Mouse (Mus musculus) layer of hippocampus, adult 2 months (tissue): ENCODE data around the gene Hist1h1d. TPM values are rescaled to one million over a fixed set of nuclear protein-coding genes. Genes with fewer than 3 reads are reported as not detected.
"Not testable (repeated sequence)": the region's sequence is repeated elsewhere in the genome, so short reads cannot be mapped to it uniquely, and the experiment has no call there.

Experiments used
- DNase-seq, 2 experiments: peaks; one replicate each; pipeline ENCODE4 v3.0.0; 2022; ENCODE audit warnings: low spot score in 2 of 2
- H3K27ac ChIP-seq: fragments of 200-600 bp; 2 replicates; pipeline ENCODE4 v1.8.1; 2022
- H3K4me3 ChIP-seq: fragments of 200-600 bp; 2 replicates; pipeline ENCODE4 v1.8.1; 2022; ENCODE audit warnings: mild to moderate bottlenecking
- CTCF ChIP-seq: fragments of 200-600 bp; conservative IDR thresholded peaks from 2 replicates; pipeline ENCODE4 v1.8.1; 2022; ENCODE audit warnings: antibody characterized with exemption, mild to moderate bottlenecking, moderate library complexity
- microRNA-seq, 2 experiments: library from miRNA; unstranded; fragments of <30 nt; microRNA quantifications; one replicate each; pipeline ENCODE4 v1.2.0; 2021
- total RNA-seq, 2 experiments: library from RNA; stranded (reverse); gene quantifications; 2 replicates each; pipeline ENCODE4 v1.2.3; 2021

Hist1h1d gene
- total RNA-seq, 2 experiments from 2014 or later, result 4.6 to 5.5 TPM

GRCm38 (mm10) chr13:23591206-23591605, 38.1 kb downstream of the Hist1h1d start:
- no peak for TF ChIP-seq CTCF
- no peak for DNase-seq
- Histone ChIP-seq H3K27ac (no peak overlapping the region), H3K4me3 (no peak overlapping the region)

DNA sequence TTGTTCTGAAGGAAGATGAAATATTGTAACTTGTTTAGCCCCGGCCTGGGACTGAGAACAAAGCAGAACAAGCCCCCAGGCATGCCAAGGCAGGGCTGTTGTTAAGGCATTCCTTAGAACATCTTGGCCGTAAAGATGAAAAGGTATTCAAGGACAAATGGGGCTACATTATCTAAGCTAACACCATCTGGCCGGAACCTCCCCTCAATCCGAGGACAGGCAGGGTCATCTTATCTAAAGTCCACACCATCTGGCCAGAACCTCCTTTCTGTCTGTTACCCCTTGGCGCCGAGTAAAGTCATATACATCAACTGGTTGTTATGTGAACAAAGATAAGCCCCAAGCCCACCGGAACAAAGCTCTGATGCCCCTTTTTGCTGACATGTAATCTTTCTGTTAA, 38.8 kb downstream of the Hist1h1d start:
- not testable (repeated sequence) for DNase-seq, H3K4me3 ChIP-seq, H3K27ac ChIP-seq

- Histone ChIP-seq H3K4me3 (no peak overlapping the region), H3K27ac (no peak overlapping the region)
- no peak for TF ChIP-seq CTCF
- no peak for DNase-seq
Measured at GRCm38 (mm10) chr13:23592614-23593013, 39.6 kb downstream of the Hist1h1d start.

- no peak for DNase-seq
- no peak for TF ChIP-seq CTCF
- H3K4me3 ChIP-seq, result no peak overlapping the region
- H3K27ac ChIP-seq, result no peak overlapping the region
Measured at GRCm38 (mm10) chr13:23593051-23593770, 40.1 kb downstream of the Hist1h1d start.

GRCm38 (mm10) chr13:23595185-23595584, 42.1 kb downstream of the Hist1h1d start:
- Histone ChIP-seq H3K27ac (no peak overlapping the region), H3K4me3 (no peak overlapping the region)
- no peak for DNase-seq
- no peak for TF ChIP-seq CTCF

- no peak for TF ChIP-seq CTCF
- no peak overlapping the region for H3K4me3 ChIP-seq
- H3K27ac ChIP-seq, result no peak overlapping the region
- no peak for DNase-seq
Measured at GRCm38 (mm10) chr13:23595622-23596372, 42.7 kb downstream of the Hist1h1d start.

DNA sequence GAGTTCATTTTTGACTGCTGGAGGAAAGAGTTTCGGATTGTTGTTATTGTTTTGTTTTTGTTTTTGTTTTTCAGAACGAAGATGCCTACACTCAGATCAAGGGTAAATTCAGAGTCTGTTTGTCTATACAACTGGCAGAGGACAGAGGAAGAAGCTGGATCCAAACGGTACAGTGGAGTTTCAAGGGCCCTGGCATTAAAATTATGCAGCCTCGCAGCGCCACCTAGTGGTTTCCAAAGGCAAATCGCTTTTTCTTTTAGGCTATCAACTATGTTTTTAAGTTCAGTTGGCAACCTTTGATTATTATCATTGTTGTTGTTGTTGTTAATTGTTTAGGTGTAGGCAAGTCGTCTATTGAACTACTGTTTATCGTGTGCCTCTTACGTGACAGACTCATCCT, 44.9 kb downstream of the Hist1h1d start:
- peak; percentile 96 for TF ChIP-seq CTCF
- no peak overlapping the region for H3K4me3 ChIP-seq
- DNase-seq, result peak; percentile 76 to 79
- H3K27ac ChIP-seq, result no peak overlapping the region

DNA sequence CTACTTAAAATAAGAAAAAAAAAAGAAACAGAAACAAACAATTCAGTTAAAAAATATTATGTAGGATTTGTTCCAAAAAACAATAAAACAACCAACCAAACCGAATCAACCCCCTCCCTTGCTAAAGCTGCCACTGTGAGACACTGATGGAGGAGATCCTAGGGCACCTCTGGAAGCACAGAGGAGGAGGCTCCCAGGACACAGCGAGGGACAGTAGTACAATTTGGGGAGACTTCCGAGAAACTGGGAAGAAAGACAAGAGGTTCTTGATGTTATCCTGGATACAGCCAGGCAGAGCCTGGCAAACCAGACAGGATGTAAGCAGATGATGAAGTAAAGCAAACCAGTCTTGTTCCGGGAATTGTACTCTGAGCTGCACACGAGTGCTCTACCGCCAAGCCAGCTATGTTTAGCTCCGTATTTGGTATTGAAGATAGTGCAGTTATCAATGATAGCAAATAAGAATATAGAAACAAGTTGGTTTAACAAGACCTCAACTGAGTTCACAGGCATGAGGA, 50.2 kb downstream of the Hist1h1d start:
- no peak overlapping the region for H3K27ac ChIP-seq
- no peak for DNase-seq
- H3K4me3 ChIP-seq, result no peak overlapping the region
- TF ChIP-seq CTCF, result no peak

DNA sequence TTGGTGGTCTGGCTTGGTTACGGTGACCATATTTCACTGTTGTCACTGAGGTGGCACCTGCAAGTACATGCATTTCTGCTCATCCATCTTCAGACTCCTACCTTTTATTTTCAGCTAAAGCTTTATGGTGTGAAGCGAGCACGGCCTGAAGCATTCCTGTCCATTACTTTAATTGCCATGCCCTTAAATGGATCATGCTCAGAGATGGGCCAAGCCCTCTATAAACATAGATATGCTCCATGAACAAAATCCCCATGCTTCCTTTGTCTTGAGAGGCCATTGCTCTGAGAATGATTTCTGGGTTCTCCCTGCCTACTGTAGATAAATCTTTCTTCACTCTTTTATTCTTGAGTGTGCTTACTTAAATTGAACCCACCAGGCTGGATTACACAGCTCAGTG, 51.4 kb downstream of the Hist1h1d start:
- Histone ChIP-seq H3K27ac (no peak overlapping the region), H3K4me3 (no peak overlapping the region)
- no peak for TF ChIP-seq CTCF
- DNase-seq, result no peak

- no peak for TF ChIP-seq CTCF
- Histone ChIP-seq H3K4me3 (no peak overlapping the region), H3K27ac (no peak overlapping the region)
- DNase-seq, result no peak
Measured at GRCm38 (mm10) chr13:23605052-23605451, 52.0 kb downstream of the Hist1h1d start.

- TF ChIP-seq CTCF, result no peak
- no peak overlapping the region for H3K27ac ChIP-seq
- DNase-seq, result no peak
- no peak overlapping the region for H3K4me3 ChIP-seq
Measured at GRCm38 (mm10) chr13:23609209-23609608, 56.1 kb downstream of the Hist1h1d start.

DNA sequence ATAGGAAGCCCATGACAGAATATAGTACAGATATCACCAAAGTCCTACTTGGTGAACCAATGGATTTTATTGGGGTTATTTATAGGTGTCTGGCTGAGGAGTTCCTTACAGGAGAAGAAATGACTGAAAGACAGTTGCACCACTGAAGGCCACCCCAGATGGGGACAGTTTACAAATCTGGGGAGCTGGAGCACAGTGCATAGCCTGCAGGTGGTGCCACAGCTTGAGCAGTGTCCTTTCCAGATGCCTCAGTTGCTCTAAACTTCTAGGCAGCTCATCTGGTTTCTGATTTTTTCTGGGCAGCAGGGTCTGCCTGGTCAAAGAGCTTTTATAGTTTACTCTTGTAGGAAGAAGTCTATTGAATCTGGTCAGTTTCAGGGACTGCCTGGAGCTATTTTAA, 56.8 kb downstream of the Hist1h1d start:
- no peak for DNase-seq
- no peak overlapping the region for H3K27ac ChIP-seq
- no peak overlapping the region for H3K4me3 ChIP-seq
- TF ChIP-seq CTCF, result no peak

Small RNA genes lying within 50 kb of the gene (microRNA-seq; reads per million reads assigned to microRNA genes)
- 0 reads per million in 2 experiments for gene Gm44297
- gene Gm44359, result 0 reads per million in 2 experiments
- gene Gm44394, result 0 reads per million in 2 experiments
- gene n-TStga1, result 0 to 0.18 reads per million in 2 experiments

Other genes with a start within 250 kb of the Hist1h1d start
- 10 to 100 TPM; 28.7 to 33.6 TPM for gene Zfp322a, start 184.1 kb upstream of the Hist1h1d start, total RNA-seq
- 1 to 10 TPM; 7.8 to 9.7 TPM for gene Abt1, start 129.4 kb upstream of the Hist1h1d start, total RNA-seq
- not detected for gene Btn1a1, start 87.4 kb upstream of the Hist1h1d start, total RNA-seq
- under 1 TPM; 0.49 to 0.52 TPM for gene Btn2a2, start 64.4 kb upstream of the Hist1h1d start, total RNA-seq
- 100 to 1,000 TPM; 333 to 344 TPM for gene Hist1h4h, start 22.2 kb upstream of the Hist1h1d start, total RNA-seq
- 10 to 100 TPM in 1 of 2 experiments, 1 to 10 TPM in 1; 6.9 to 12.2 TPM for gene Hist1h2af, start 19.4 kb upstream of the Hist1h1d start, total RNA-seq
- 1 to 10 TPM; 3.6 to 5.5 TPM for gene Hist1h3g, start 17.8 kb upstream of the Hist1h1d start, total RNA-seq
- 1 to 10 TPM in 1 of 2 experiments, under 1 TPM in 1; 0.39 to 1.2 TPM for gene Hist1h2bh, start 9.9 kb upstream of the Hist1h1d start, total RNA-seq
- gene Hist1h3f, start 9.2 kb upstream of the Hist1h1d start, total RNA-seq, result 10 to 100 TPM; 17.7 to 18.3 TPM
- 100 to 1,000 TPM; 150 to 167 TPM for gene Hist1h4f, start 1.6 kb upstream of the Hist1h1d start, total RNA-seq
- gene Hist1h3e, start 9.1 kb downstream of the Hist1h1d start, total RNA-seq, result 10 to 100 TPM; 45.3 to 54.6 TPM
- gene Hist1h2ae, start 18.0 kb downstream of the Hist1h1d start, total RNA-seq, result 1 to 10 TPM; 6.6 to 7.7 TPM
- 10 to 100 TPM; 74.0 to 78.9 TPM for gene Hist1h2bg, start 18.1 kb downstream of the Hist1h1d start, total RNA-seq
- 10 to 100 TPM; 22.8 to 29.6 TPM for gene Hist1h2bf, start 20.9 kb downstream of the Hist1h1d start, total RNA-seq
- gene Hist1h2ad, start 21.1 kb downstream of the Hist1h1d start, total RNA-seq, result 10 to 100 TPM in 1 of 2 experiments, 1 to 10 TPM in 1; 5.0 to 13.0 TPM
- 10 to 100 TPM; 12.1 to 13.0 TPM for gene Hist1h3d, start 22.5 kb downstream of the Hist1h1d start, total RNA-seq
- 100 to 1,000 TPM; 140 to 146 TPM for gene Hist1h4d, start 28.3 kb downstream of the Hist1h1d start, total RNA-seq
- gene Hist1h2be, start 67.9 kb downstream of the Hist1h1d start, total RNA-seq, result 10 to 100 TPM in 1 of 2 experiments, 1 to 10 TPM in 1; 8.8 to 10.1 TPM
- 10 to 100 TPM; 50.6 to 58.1 TPM for gene Hist1h1e, start 69.3 kb downstream of the Hist1h1d start, total RNA-seq
- gene Hist1h2ac, start 130.7 kb downstream of the Hist1h1d start, total RNA-seq, result 1 to 10 TPM; 2.9 to 4.0 TPM
- gene Hist1h2bc, start 130.9 kb downstream of the Hist1h1d start, total RNA-seq, result 10 to 100 TPM; 45.1 to 50.2 TPM
- not detected for gene Hist1h1t, start 142.6 kb downstream of the Hist1h1d start, total RNA-seq
- gene Hist1h4c, start 145.2 kb downstream of the Hist1h1d start, total RNA-seq, result 100 to 1,000 TPM; 108 to 115 TPM
- gene Hfe, start 157.6 kb downstream of the Hist1h1d start, total RNA-seq, result 1 to 10 TPM; 3.2 to 3.6 TPM
- 10 to 100 TPM; 59.1 to 68.1 TPM for gene Hist1h1c, start 185.5 kb downstream of the Hist1h1d start, total RNA-seq
- gene Hist1h3c, start 192.3 kb downstream of the Hist1h1d start, total RNA-seq, result 1 to 10 TPM; 3.6 to 5.9 TPM
- 10 to 100 TPM; 23.0 to 24.7 TPM for gene Hist1h2bb, start 193.5 kb downstream of the Hist1h1d start, total RNA-seq
- 10 to 100 TPM; 24.4 to 27.3 TPM for gene Hist1h2ab, start 197.9 kb downstream of the Hist1h1d start, total RNA-seq
- 10 to 100 TPM; 13.6 to 15.0 TPM for gene Hist1h3b, start 199.0 kb downstream of the Hist1h1d start, total RNA-seq
- 10 to 100 TPM; 70.9 to 73.8 TPM for gene Hist1h4b, start 203.8 kb downstream of the Hist1h1d start, total RNA-seq
- 10 to 100 TPM; 46.0 to 55.3 TPM for gene Hist1h4a, start 208.0 kb downstream of the Hist1h1d start, total RNA-seq
- gene Hist1h3a, start 209.1 kb downstream of the Hist1h1d start, total RNA-seq, result 10 to 100 TPM; 35.0 to 41.6 TPM
- gene Hist1h1a, start 210.4 kb downstream of the Hist1h1d start, total RNA-seq, result 10 to 100 TPM; 18.5 to 18.9 TPM
- gene Trim38, start 216.7 kb downstream of the Hist1h1d start, total RNA-seq, result not detected